Mouse (Mus musculus): ENCODE results near the gene Slc5a4b. TPM values are rescaled to one million over a fixed set of nuclear protein-coding genes. Genes with fewer than 3 reads are reported as not detected.
"Not testable (repeated sequence)": the region's sequence is repeated elsewhere in the genome, so short reads cannot be mapped to it uniquely, and the experiment has no call there.

Gene Slc5a4b
- polyA plus RNA-seq, 1 experiment from 2014 or later, result not detected

DNA sequence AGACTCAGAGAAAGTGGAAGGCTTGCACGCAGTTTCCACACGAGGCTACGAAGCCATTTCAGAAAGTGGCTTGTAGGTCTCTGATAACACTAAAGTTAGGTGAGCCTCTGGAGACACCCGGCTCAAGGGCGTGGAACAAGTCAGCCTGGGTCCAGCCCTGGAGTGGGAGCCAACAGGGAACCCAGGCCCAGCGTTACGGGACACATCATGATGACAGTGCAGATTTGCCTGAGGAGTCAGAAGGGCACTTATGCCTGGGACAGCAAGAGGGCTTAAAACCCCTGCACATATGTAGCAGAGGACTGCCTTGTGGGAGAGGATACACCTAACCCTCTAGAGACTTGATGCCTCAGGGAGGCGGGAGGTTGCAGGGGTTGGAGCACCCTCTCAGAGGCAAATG is 14.2 kb downstream of the Slc5a4b start:
- no peaks in the 10 kb centered on the region for H3K36me3 ChIP-seq
- ATAC-seq (ENCODE audit: low FRiP score, low read depth), result no peak
- WGBS, result 91% methylated on average over 8 of the region's 8 CpGs
- no peaks in the 10 kb centered on the region for H3K27me3 ChIP-seq
- no peak overlapping the region for H3K27ac ChIP-seq (replicated peaks)
- no peak overlapping the region for H3K4me2 ChIP-seq
- no peaks in the 10 kb centered on the region for H3K4me1 ChIP-seq (replicated peaks)
- no peaks in the 10 kb centered on the region for H3K9me3 ChIP-seq
- no peak overlapping the region for H3K9ac ChIP-seq
- H3K4me3 ChIP-seq, result no peak overlapping the region

- WGBS, result 96% methylated on average over 2 of the region's 2 CpGs
- H3K27ac ChIP-seq (replicated peaks); H3K4me3 ChIP-seq; ATAC-seq (ENCODE audit: low FRiP score, low read depth); H3K4me2 ChIP-seq; H3K9ac ChIP-seq; H3K4me1 ChIP-seq (replicated peaks); H3K36me3 ChIP-seq; H3K27me3 ChIP-seq; H3K9me3 ChIP-seq: not testable (repeated sequence)
Measured at GRCm38 (mm10) chr10:76077008-76077407, 33.8 kb downstream of the Slc5a4b start.

DNA sequence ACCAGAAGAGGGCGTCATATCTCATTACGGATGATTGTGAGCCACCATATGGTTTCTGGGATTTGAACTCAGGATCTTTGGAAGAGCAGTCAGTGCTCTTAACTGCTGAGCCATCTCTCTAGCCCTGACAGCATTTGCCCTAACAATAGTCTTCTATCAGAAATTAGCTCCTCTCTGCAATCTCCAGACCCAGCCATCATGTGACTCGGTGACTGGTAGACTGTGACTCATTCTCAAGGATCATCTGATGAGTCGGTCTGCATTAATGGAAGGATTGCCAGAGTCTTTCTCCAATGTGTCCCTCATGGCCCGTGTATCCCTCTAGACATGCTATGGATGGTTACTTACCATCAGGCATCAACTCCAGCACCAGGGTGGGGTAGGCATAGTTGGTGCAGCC is 38.7 kb downstream of the Slc5a4b start:
- H3K4me3 ChIP-seq; ATAC-seq (ENCODE audit: low FRiP score, low read depth); H3K9me3 ChIP-seq; H3K27me3 ChIP-seq; H3K27ac ChIP-seq (replicated peaks); H3K4me1 ChIP-seq (replicated peaks); H3K9ac ChIP-seq; H3K4me2 ChIP-seq; H3K36me3 ChIP-seq: not testable (repeated sequence)
- WGBS, result 93% methylated on average over 5 of the region's 5 CpGs

DNA sequence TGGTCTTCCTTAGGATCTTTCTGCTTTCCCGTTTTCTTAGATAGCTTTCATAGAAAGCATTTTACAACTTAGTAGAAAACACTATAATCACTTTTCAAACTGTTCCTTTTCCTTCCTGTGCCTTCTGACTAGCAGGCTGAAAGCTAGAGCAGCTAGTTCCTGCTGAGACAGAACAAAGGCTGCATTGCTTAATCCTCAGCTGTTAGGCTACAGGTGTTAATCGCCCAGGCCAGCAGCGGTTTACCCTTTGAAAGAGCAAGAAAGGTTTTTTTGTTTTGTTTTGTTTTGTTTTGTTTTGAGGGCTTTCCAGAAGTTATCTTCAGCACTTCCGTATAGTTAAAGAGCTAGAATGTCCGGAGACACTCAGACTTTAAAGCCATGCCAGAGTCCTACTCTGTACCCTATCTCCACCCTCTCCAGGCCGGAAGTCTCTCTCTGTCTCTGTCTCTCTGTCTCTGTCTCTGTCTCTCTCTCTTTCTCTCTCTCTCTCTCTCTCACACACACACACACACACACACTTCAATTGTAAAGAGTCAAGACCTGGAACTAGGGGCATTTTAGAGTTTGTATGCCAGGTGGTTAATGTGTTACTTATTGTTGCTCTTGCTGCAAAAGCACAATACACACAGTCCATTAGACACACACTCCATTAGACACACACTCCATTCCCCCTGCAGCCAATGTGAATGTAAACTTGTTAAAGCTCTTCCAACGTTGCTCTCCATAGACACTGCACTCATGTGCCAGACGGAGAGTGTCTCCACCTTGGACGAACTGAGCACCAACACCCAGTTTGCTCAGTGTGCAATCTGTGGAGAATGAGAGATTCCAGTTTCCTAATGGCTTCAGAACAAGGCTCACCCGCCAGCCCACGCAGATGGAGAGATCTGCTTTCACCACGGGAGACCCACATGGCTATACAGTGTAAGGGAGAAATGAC is 42.8 kb downstream of the Slc5a4b start:
- Histone ChIP-seq H3K36me3 (no peaks in the 10 kb centered on the region), H3K4me1 (replicated peaks) (0 out of 2 replicates have a peak, but pooled peaks cover 5% of the 10 kb centered on the region), H3K9me3 (no peaks in the 10 kb centered on the region), H3K4me2 (no peak overlapping the region), H3K9ac (no peak overlapping the region), H3K4me3 (no peak overlapping the region), H3K27ac (replicated peaks) (no peak overlapping the region), H3K27me3 (no peaks in the 10 kb centered on the region)
- no peak for ATAC-seq (ENCODE audit: low FRiP score, low read depth)
- 24% methylated on average over 12 of the region's 12 CpGs for WGBS

DNA sequence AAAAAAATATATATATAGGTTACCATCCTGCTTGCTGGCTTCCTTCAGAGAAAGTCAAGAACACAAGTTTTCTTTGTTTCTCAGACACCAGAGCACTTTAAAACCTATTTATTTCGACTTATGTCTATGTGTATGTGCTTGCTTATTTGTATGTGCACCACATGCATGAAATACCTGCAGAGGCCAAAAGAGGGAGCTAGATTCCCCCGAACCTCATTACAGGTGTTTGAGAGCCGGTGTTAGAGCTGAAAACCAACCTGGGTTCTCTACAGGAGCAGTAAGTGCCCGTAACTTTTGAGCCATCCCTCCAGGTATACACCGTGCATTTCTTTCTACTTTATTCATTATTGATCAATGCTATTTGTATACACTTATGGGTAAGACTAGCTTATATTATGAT is 48.3 kb downstream of the Slc5a4b start:
- H3K27me3 ChIP-seq, result no peaks in the 10 kb centered on the region
- no peak overlapping the region for H3K4me2 ChIP-seq
- H3K36me3 ChIP-seq, result no peaks in the 10 kb centered on the region
- no peak for ATAC-seq (ENCODE audit: low FRiP score, low read depth)
- H3K9me3 ChIP-seq, result no peaks in the 10 kb centered on the region
- WGBS, result 96% methylated on average over 5 of the region's 5 CpGs
- no peak overlapping the region for H3K4me3 ChIP-seq
- no peaks in the 10 kb centered on the region for H3K4me1 ChIP-seq (replicated peaks)
- H3K27ac ChIP-seq (replicated peaks), result no peak overlapping the region
- no peak overlapping the region for H3K9ac ChIP-seq

- Histone ChIP-seq H3K27ac (replicated peaks) (no peak overlapping the region), H3K4me1 (replicated peaks) (no peaks in the 10 kb centered on the region), H3K4me2 (no peak overlapping the region), H3K4me3 (no peak overlapping the region), H3K9me3 (no peaks in the 10 kb centered on the region), H3K36me3 (no peaks in the 10 kb centered on the region), H3K27me3 (no peaks in the 10 kb centered on the region), H3K9ac (no peak overlapping the region)
- WGBS, result 88% methylated on average over 11 of the region's 11 CpGs
- ATAC-seq (ENCODE audit: low FRiP score, low read depth), result no peak
Measured at GRCm38 (mm10) chr10:76051860-76052259, 58.9 kb downstream of the Slc5a4b start.

- no peaks in the 10 kb centered on the region for H3K4me1 ChIP-seq (replicated peaks)
- no peaks in the 10 kb centered on the region for H3K27me3 ChIP-seq
- H3K36me3 ChIP-seq, result no peaks in the 10 kb centered on the region
- no peaks in the 10 kb centered on the region for H3K9me3 ChIP-seq
- H3K9ac ChIP-seq, result no peak overlapping the region
- H3K27ac ChIP-seq (replicated peaks), result no peak overlapping the region
- no peak overlapping the region for H3K4me3 ChIP-seq
- WGBS, result 66% methylated on average over 6 of the region's 6 CpGs
- H3K4me2 ChIP-seq, result no peak overlapping the region
- ATAC-seq (ENCODE audit: low FRiP score, low read depth), result no peak
Measured at GRCm38 (mm10) chr10:76048967-76049366, 61.8 kb downstream of the Slc5a4b start.

DNA sequence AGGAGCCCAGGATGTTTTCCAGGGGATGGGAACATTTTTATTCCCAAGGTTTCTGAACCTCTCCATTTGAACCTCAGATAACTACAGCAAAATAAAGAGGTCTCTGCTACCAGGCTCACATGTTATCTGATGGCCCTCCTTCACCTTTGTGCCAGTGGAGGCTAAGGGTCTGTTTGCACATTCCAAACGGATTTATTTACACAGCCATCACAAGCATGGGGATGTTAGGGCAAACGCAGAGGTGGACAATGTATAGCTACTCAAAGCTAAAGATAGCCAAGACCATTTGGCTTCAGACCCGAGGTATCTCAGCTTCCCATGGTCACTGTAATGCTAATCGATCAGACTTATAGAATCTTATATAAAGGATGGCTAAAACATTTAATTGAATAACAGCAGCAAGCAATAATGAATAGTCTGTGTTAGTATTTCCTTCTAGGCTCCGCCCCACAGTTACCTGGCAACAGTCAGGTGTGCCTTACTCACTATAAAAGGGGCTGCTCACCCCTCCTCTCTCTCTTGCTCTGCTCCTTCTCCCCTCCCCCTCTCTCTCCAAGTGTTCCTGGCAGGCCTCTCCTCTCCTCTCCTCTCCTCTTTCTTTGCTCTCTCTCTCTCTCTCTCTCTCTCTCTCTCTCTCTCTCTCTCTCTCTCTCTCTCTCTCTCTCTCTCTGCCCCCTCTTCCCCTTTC is 63.4 kb downstream of the Slc5a4b start:
- ATAC-seq (ENCODE audit: low FRiP score, low read depth), result no peak
- H3K9ac ChIP-seq, result no peak overlapping the region
- H3K4me2 ChIP-seq, result no peak overlapping the region
- no peak overlapping the region for H3K4me3 ChIP-seq
- no peaks in the 10 kb centered on the region for H3K27me3 ChIP-seq
- H3K9me3 ChIP-seq, result no peaks in the 10 kb centered on the region
- no peak overlapping the region for H3K27ac ChIP-seq (replicated peaks)
- H3K36me3 ChIP-seq, result peaks cover 4% of the 10 kb centered on the region; the same call in 1 of the 2 replicates
- WGBS, result 62% methylated on average over 5 of the region's 5 CpGs
- H3K4me1 ChIP-seq (replicated peaks), result no peaks in the 10 kb centered on the region

DNA sequence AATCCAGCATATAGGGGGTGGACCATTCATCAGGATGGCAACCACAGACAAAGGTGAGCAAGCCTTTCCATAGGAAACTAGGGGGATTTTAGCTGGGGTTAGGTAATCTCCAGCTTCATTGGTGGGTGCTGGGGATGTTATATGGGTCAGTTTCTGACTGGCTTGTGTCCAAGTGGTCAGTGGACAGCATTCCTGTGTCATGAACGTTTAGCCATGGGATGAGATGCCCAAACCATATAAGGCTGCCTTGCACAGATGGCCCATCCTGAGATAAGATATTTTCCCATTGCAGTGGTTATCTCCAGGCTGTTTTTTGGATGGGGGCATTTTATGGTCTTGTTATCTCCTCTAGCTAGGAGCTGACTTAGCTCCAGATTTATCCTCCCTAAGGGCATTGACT is 64.0 kb downstream of the Slc5a4b start:
- Histone ChIP-seq H3K9me3 (no peaks in the 10 kb centered on the region), H3K4me3 (no peak overlapping the region), H3K4me2 (no peak overlapping the region), H3K36me3 (peaks cover 4% of the 10 kb centered on the region; the same call in 1 of the 2 replicates), H3K27ac (replicated peaks) (no peak overlapping the region), H3K9ac (no peak overlapping the region), H3K4me1 (replicated peaks) (no peaks in the 10 kb centered on the region), H3K27me3 (no peaks in the 10 kb centered on the region)
- WGBS, result 96% methylated on average over 1 of the region's 1 CpGs
- no peak for ATAC-seq (ENCODE audit: low FRiP score, low read depth)

GRCm38 (mm10) chr10:76045343-76045742 is 65.4 kb downstream of the Slc5a4b start:
- H3K4me1 ChIP-seq (replicated peaks), result no peaks in the 10 kb centered on the region
- no peak overlapping the region for H3K4me2 ChIP-seq
- no peak overlapping the region for H3K4me3 ChIP-seq
- 40% methylated on average over 5 of the region's 5 CpGs for WGBS
- H3K27me3 ChIP-seq, result no peaks in the 10 kb centered on the region
- no peak overlapping the region for H3K27ac ChIP-seq (replicated peaks)
- ATAC-seq (ENCODE audit: low FRiP score, low read depth), result no peak
- H3K36me3 ChIP-seq, result peaks cover 17% of the 10 kb centered on the region
- H3K9me3 ChIP-seq, result no peaks in the 10 kb centered on the region
- H3K9ac ChIP-seq, result no peak overlapping the region

- Histone ChIP-seq H3K27ac (replicated peaks) (no peak overlapping the region), H3K36me3 (peaks cover 41% of the 10 kb centered on the region), H3K27me3 (no peaks in the 10 kb centered on the region), H3K4me2 (no peak overlapping the region), H3K9me3 (no peaks in the 10 kb centered on the region), H3K4me3 (no peak overlapping the region), H3K4me1 (replicated peaks) (peaks cover 15% of the 10 kb centered on the region), H3K9ac (no peak overlapping the region)
- ATAC-seq (ENCODE audit: low FRiP score, low read depth), result no peak
- 97% methylated on average over 5 of the region's 5 CpGs for WGBS
Measured at GRCm38 (mm10) chr10:76036962-76037361, 73.8 kb downstream of the Slc5a4b start.

DNA sequence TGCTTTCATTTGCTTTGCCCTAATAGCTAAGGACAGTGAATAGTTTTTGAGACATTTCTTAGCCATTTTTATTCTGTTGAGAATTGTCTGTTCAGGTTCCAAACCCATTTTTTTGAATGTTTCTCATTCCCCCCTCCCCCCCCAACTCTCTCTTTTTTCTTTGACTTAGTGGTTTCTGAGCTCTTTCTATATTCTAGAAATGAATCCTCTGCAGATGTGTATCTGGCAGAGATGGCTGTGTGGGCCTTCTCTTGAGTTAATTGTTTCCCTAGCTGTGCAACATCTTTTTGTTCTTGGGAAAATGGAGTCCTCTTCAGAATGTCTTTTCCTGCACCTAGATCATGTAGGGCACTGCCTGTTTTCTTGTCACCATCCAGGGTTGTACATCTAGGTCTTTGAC is 75.5 kb downstream of the Slc5a4b start:
- Histone ChIP-seq H3K4me2 (no peak overlapping the region), H3K4me1 (replicated peaks) (peaks cover 19% of the 10 kb centered on the region), H3K9me3 (no peaks in the 10 kb centered on the region), H3K4me3 (no peak overlapping the region), H3K27me3 (no peaks in the 10 kb centered on the region), H3K27ac (replicated peaks) (no peak overlapping the region), H3K9ac (no peak overlapping the region), H3K36me3 (peaks cover 28% of the 10 kb centered on the region)
- no peak for ATAC-seq (ENCODE audit: low FRiP score, low read depth)

Measured in hindbrain, embryonic 15.5 days (tissue).